Mouse (Mus musculus) heart, embryonic 16.5 days (tissue): ENCODE data around the gene 2300002M23Rik. TPM values are rescaled to one million over a fixed set of nuclear protein-coding genes. Genes with fewer than 3 reads are reported as not detected.

Experiments used
- ATAC-seq: fragments of 200-750 bp; cut with Nextera tagmentation; replicated peaks from 2 replicates; pipeline ENCODE4 v1.8.0; 2017; ENCODE audit warnings: moderate number of reproducible peaks; ENCODE audit not compliant: insufficient read depth, low FRiP score; ENCODE audit errors: extremely low read depth
- H3K27ac ChIP-seq: fragments of 300-500 bp; sonication (generic); 2 replicates; pipeline ENCODE4 v1.5.1; 2014; ENCODE audit warnings: mild to moderate bottlenecking, low read length, control low read depth, moderate library complexity
- H3K27me3 ChIP-seq: fragments of 300-500 bp; sonication (generic); 2 replicates; pipeline ENCODE4 v1.6.1; 2014; ENCODE audit warnings: low read length, mixed read lengths; ENCODE audit not compliant: control insufficient read depth, insufficient read depth
- H3K36me3 ChIP-seq: fragments of 300-500 bp; sonication (generic); 2 replicates; pipeline ENCODE4 v1.6.1; 2014; ENCODE audit not compliant: control insufficient read depth, insufficient read depth
- H3K4me1 ChIP-seq: fragments of 300-500 bp; sonication (generic); 2 replicates; pipeline ENCODE4 v1.6.1; 2014; ENCODE audit warnings: low read length, mixed read lengths; ENCODE audit not compliant: control insufficient read depth, insufficient read depth
- H3K4me2 ChIP-seq: fragments of 300-500 bp; sonication (generic); 2 replicates; pipeline ENCODE4 v1.6.1; 2014; ENCODE audit warnings: low read depth, mild to moderate bottlenecking, control low read depth, low read length
- H3K4me3 ChIP-seq: fragments of 300-500 bp; sonication (generic); 2 replicates; pipeline ENCODE4 v1.5.1; 2014; ENCODE audit warnings: mild to moderate bottlenecking, control low read depth, low read length
- H3K9ac ChIP-seq: fragments of 300-500 bp; sonication (generic); 2 replicates; pipeline ENCODE4 v1.6.1; 2014; ENCODE audit warnings: low read length, control low read depth
- H3K9me3 ChIP-seq: fragments of 300-500 bp; sonication (generic); replicated peaks from 2 replicates; pipeline ENCODE4 v1.6.1; 2016; ENCODE audit warnings: low read length; ENCODE audit not compliant: control insufficient read depth
- WGBS: fragments of 180-500 bp; shearing (Covaris S2); extraction: QIAGEN DNeasy Blood & Tissue Kit; methylation state at CpG from one replicate; pipeline ENCODE4 v1.1.7; 2014; 5-methylcytosine and 5-hydroxymethylcytosine counted together
- polyA plus RNA-seq: library from polyadenylated mRNA; unstranded; fragments of >200 nt; fragmentation: Nextera tagmentation; extraction: Ambion mirVana; gene quantifications from 2 replicates; pipeline ENCODE4 v1.2.1, GENCODE M21; 2015

2300002M23Rik gene
- polyA plus RNA-seq, 1 experiment from 2014 or later: 0.14 TPM

DNA sequence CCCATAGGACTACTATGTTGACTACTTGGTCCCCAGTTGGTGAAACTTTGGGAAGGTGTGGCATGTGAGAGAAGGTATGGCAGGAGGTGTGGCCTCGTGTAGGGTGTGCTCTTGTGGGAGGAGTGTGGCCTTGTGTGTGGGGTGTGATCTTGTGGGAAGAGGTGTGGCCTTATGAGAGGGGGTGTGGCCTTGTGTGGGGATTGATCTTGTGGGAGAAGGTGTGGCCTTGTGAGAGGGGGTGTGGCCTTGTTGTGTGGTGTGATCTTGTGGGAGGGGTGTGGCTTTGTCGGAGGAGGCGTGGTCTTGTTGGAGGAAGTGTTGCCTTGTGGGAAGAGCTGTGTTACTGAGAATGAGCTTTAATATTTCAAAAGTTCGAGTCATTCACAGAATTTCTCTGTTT, 49.9 kb downstream of the 2300002M23Rik start:
- Histone ChIP-seq H3K4me2 (no peak overlapping the region), H3K36me3 (no peaks in the 10 kb centered on the region), H3K9ac (no peak overlapping the region), H3K4me3 (no peak overlapping the region), H3K4me1 (no peaks in the 10 kb centered on the region), H3K27me3 (no peaks in the 10 kb centered on the region), H3K27ac (no peak overlapping the region), H3K9me3 (no peaks in the 10 kb centered on the region)
- no peak for ATAC-seq
- 68% methylated on average over 4 of the region's 4 CpGs for WGBS

Other genes starting within 250 kb of the 2300002M23Rik start
- not detected in 2 replicates for gene H2-Q1, start 247.0 kb upstream of the 2300002M23Rik start, polyA plus RNA-seq
- gene H2-Q2, start 225.2 kb upstream of the 2300002M23Rik start, polyA plus RNA-seq: 0.82 and 2.1 TPM in 2 replicates
- gene H2-Q4, start 187.8 kb upstream of the 2300002M23Rik start, polyA plus RNA-seq: 3.2 and 4.1 TPM in 2 replicates
- 1.1 and 2.8 TPM in 2 replicates for gene H2-Q6, start 142.6 kb upstream of the 2300002M23Rik start, polyA plus RNA-seq
- 3.7 and 5.9 TPM in 2 replicates for gene H2-Q7, start 128.3 kb upstream of the 2300002M23Rik start, polyA plus RNA-seq
- 0.55 and 0.58 TPM in 2 replicates for gene H2-Q10, start 97.4 kb upstream of the 2300002M23Rik start, polyA plus RNA-seq
- gene Pou5f1, start 61.4 kb upstream of the 2300002M23Rik start, polyA plus RNA-seq: not detected in 2 replicates
- 59.5 and 60.3 TPM in 2 replicates for gene Tcf19, start 50.6 kb upstream of the 2300002M23Rik start, polyA plus RNA-seq
- 15.7 and 15.9 TPM in 2 replicates for gene Cchcr1, start 50.4 kb upstream of the 2300002M23Rik start, polyA plus RNA-seq
- gene Psors1c2, start 34.2 kb upstream of the 2300002M23Rik start, polyA plus RNA-seq: 1.6 and 1.9 TPM in 2 replicates
- gene Cdsn, start 15.3 kb upstream of the 2300002M23Rik start, polyA plus RNA-seq: 0.46 and 0.49 TPM in 2 replicates
- 1.1 and 14.0 TPM in 2 replicates for gene Sfta2, start 34.1 kb downstream of the 2300002M23Rik start, polyA plus RNA-seq
- not detected in 2 replicates for gene Gm9573, start 59.2 kb downstream of the 2300002M23Rik start, polyA plus RNA-seq
- 0.29 and 0.42 TPM in 2 replicates for gene Mucl3, start 76.2 kb downstream of the 2300002M23Rik start, polyA plus RNA-seq
- gene Vars2, start 100.1 kb downstream of the 2300002M23Rik start, polyA plus RNA-seq: 12.8 and 17.1 TPM in 2 replicates
- gene Gtf2h4, start 106.3 kb downstream of the 2300002M23Rik start, polyA plus RNA-seq: 29.6 and 30.8 TPM in 2 replicates
- gene Ddr1, start 137.2 kb downstream of the 2300002M23Rik start, polyA plus RNA-seq: 110 and 129 TPM in 2 replicates